Mouse (Mus musculus) intestine, embryonic 14.5 days (tissue): ENCODE data around the gene Stk19. TPM values are rescaled to one million over a fixed set of nuclear protein-coding genes. Genes with fewer than 3 reads are reported as not detected.

Experiments used
- ATAC-seq: fragments of 200-750 bp; cut with Nextera tagmentation; replicated peaks from 2 replicates; pipeline ENCODE4 v1.8.0; 2017; ENCODE audit warnings: low read depth, moderate number of reproducible peaks, moderate TSS enrichment, moderate library complexity; ENCODE audit not compliant: low FRiP score, low TSS enrichment
- DNase-seq: peaks from one replicate; pipeline ENCODE4 v3.0.0-alpha.2; 2018; ENCODE audit warnings: low spot score
- H3K27ac ChIP-seq: fragments of 300-500 bp; sonication (generic); 2 replicates; pipeline ENCODE4 v1.5.1; 2014; ENCODE audit warnings: low read depth, mild to moderate bottlenecking, control low read depth
- H3K27me3 ChIP-seq: fragments of 300-500 bp; sonication (generic); replicated peaks from 2 replicates; pipeline ENCODE4 v1.6.1; 2014; ENCODE audit warnings: low read length, control low read depth; ENCODE audit not compliant: control insufficient read depth, insufficient read depth
- H3K36me3 ChIP-seq: fragments of 300-500 bp; sonication (generic); 2 replicates; pipeline ENCODE4 v1.6.1; 2014; ENCODE audit warnings: low read length, control low read depth; ENCODE audit not compliant: control insufficient read depth, insufficient read depth
- H3K4me1 ChIP-seq: fragments of 300-500 bp; sonication (generic); replicated peaks from 2 replicates; pipeline ENCODE4 v1.6.1; 2014; ENCODE audit warnings: low read length, control low read depth, mixed read lengths; ENCODE audit not compliant: control insufficient read depth, insufficient read depth
- H3K4me2 ChIP-seq: fragments of 300-500 bp; sonication (generic); 2 replicates; pipeline ENCODE4 v1.6.1; 2014; ENCODE audit warnings: low read length
- H3K4me3 ChIP-seq: fragments of 300-500 bp; sonication (generic); 2 replicates; pipeline ENCODE4 v1.5.1; 2014; ENCODE audit warnings: low read depth, low read length, control low read depth, mixed read lengths
- H3K9ac ChIP-seq: fragments of 300-500 bp; sonication (generic); 2 replicates; pipeline ENCODE4 v1.6.1; 2014; ENCODE audit warnings: mild to moderate bottlenecking, low read length
- H3K9me3 ChIP-seq: fragments of 300-500 bp; sonication (generic); 2 replicates; pipeline ENCODE4 v1.6.1; 2016; ENCODE audit warnings: low read length, control low read depth; ENCODE audit not compliant: control insufficient read depth
- WGBS: fragments of 180-500 bp; shearing (Covaris S2); extraction: QIAGEN DNeasy Blood & Tissue Kit; methylation state at CpG from one replicate; pipeline ENCODE4 v1.1.7; 2014; 5-methylcytosine and 5-hydroxymethylcytosine counted together
- polyA plus RNA-seq: library from polyadenylated mRNA; unstranded; fragments of >200 nt; fragmentation: Nextera tagmentation; extraction: Ambion mirVana; gene quantifications from 2 replicates; pipeline ENCODE4 v1.2.1, GENCODE M21; 2014

Gene Stk19
- polyA plus RNA-seq, 1 experiment from 2014 or later = 25.8 TPM

GRCm38 (mm10) chr17:34865981-34866380 lies 29.2 kb upstream of the Stk19 start:
- Histone ChIP-seq H3K4me3 (no peak overlapping the region), H3K36me3 (no peaks in the 10 kb centered on the region), H3K27me3 (no peaks in the 10 kb centered on the region), H3K4me2 (no peak overlapping the region), H3K27ac (no peak overlapping the region), H3K9me3 (no peaks in the 10 kb centered on the region), H3K4me1 (peaks cover 5% of the 10 kb centered on the region; the same call in 1 of the 2 replicates), H3K9ac (no peak overlapping the region)
- DNase-seq = no peak
- ATAC-seq = no peak
- 55% methylated on average over 7 of the region's 7 CpGs for WGBS

- no peaks in the 10 kb centered on the region for H3K27me3 ChIP-seq
- peaks cover 5% of the 10 kb centered on the region; the same call in 1 of the 2 replicates for H3K4me1 ChIP-seq
- 45% methylated on average over 8 of the region's 8 CpGs for WGBS
- H3K4me2 ChIP-seq = peak within 1 kb of the TSS; percentile 32
- DNase-seq = no peak
- H3K9ac ChIP-seq = no peak within 1 kb of the TSS
- ATAC-seq = peak; percentile 29
- peak within 1 kb of the TSS; percentile 47; the same call in 1 of the 2 replicates for H3K27ac ChIP-seq
- H3K4me3 ChIP-seq = no peak within 1 kb of the TSS
- no peaks in the 10 kb centered on the region for H3K9me3 ChIP-seq
- 0 out of 2 replicates have a peak, but pooled peaks cover 6% of the 10 kb centered on the region for H3K36me3 ChIP-seq
Observed at GRCm38 (mm10) chr17:34862416-34863081, 25.8 kb upstream of the Stk19 start, which contains the start of gene Cfb. Gene Cfb, minus strand, starts transcription at chr17:34862518.

- peaks cover 5% of the 10 kb centered on the region; the same call in 1 of the 2 replicates for H3K4me1 ChIP-seq
- WGBS = 58% methylated on average over 13 of the region's 13 CpGs
- DNase-seq (peak; percentile 63), ATAC-seq (peak; percentile 50)
- no peak overlapping the region for H3K4me3 ChIP-seq
- H3K27me3 ChIP-seq = no peaks in the 10 kb centered on the region
- H3K27ac ChIP-seq = peak overlapping the region; percentile 47; the same call in 1 of the 2 replicates
- H3K9me3 ChIP-seq = no peaks in the 10 kb centered on the region
- H3K36me3 ChIP-seq = peaks cover 13% of the 10 kb centered on the region; the same call in 1 of the 2 replicates
- H3K9ac ChIP-seq = no peak overlapping the region
- H3K4me2 ChIP-seq = peak overlapping the region; percentile 32
Observed at GRCm38 (mm10) chr17:34861704-34862415, 25.1 kb upstream of the Stk19 start.

DNA sequence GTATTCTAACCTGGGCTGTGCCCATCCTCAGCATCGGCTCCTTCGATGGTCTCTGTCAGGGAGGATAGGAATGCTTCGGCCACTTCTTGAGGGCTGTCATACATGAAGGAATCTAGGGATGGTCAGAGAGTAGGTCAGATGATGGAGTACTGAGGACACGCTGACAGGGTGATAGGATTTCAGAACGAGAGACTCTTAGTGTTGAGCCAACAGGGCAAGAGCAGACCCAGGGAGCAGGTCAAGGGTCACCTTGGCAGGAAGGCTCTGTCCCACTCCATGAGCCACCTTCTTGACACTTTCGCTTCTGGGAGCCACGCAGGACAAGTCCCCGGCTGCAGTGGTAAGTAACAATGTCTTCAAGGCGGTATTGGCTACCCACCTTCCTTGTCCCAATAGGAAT lies 23.8 kb upstream of the Stk19 start:
- ATAC-seq (no peak), DNase-seq (no peak)
- no peak overlapping the region for H3K4me3 ChIP-seq
- WGBS = 84% methylated on average over 9 of the region's 9 CpGs
- H3K27me3 ChIP-seq = no peaks in the 10 kb centered on the region
- H3K9ac ChIP-seq = no peak overlapping the region
- no peak overlapping the region for H3K27ac ChIP-seq
- peaks cover 26% of the 10 kb centered on the region for H3K36me3 ChIP-seq
- no peak overlapping the region for H3K4me2 ChIP-seq
- H3K9me3 ChIP-seq = no peaks in the 10 kb centered on the region
- peaks cover 5% of the 10 kb centered on the region; the same call in 1 of the 2 replicates for H3K4me1 ChIP-seq

DNA sequence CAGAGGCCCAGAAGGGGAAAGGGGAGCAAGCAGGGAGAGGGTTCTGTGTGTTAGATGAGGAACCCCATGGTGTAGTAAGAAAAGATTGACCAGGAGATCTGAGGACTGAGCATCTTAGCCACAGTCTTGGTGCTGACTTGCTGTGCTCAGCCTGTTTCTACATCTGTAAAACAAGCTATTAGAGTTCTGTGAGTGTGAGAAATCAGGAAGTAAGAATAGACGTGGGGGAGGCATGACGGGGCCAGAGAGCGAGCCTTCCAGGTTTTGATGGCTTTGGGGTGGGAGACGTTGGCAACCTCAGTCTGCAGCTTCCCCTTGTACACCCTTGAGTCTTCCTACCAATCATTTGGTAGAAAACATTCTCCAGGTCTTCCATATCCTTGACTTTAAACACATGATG lies 21.9 kb upstream of the Stk19 start:
- Histone ChIP-seq H3K4me3 (no peak overlapping the region), H3K27me3 (no peaks in the 10 kb centered on the region), H3K4me2 (no peak overlapping the region), H3K4me1 (peaks cover 5% of the 10 kb centered on the region; the same call in 1 of the 2 replicates), H3K9ac (no peak overlapping the region), H3K27ac (no peak overlapping the region), H3K9me3 (no peaks in the 10 kb centered on the region), H3K36me3 (peaks cover 44% of the 10 kb centered on the region)
- DNase-seq = no peak
- 81% methylated on average over 4 of the region's 4 CpGs for WGBS
- no peak for ATAC-seq

DNA sequence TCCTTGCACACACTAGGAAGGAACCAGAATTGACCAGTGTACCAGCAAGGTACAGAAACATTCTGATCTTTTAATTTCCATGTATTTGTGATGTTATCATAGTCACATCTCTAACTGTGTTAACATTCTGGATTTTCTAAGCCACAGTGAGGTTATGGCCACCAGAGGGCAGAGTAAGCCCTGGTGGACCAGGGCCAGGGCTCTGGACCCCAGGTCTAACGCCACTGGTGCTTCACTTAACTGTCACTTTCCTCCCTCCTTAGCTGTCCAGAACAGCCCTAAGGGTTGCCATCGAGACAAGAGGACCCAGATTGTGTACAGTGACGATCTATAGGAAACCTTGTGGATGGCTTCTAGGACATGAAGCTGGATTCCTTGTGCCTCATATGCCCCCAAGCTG lies 19.1 kb upstream of the Stk19 start:
- peaks cover 63% of the 10 kb centered on the region for H3K36me3 ChIP-seq
- WGBS = 37% methylated on average over 3 of the region's 3 CpGs

DNA sequence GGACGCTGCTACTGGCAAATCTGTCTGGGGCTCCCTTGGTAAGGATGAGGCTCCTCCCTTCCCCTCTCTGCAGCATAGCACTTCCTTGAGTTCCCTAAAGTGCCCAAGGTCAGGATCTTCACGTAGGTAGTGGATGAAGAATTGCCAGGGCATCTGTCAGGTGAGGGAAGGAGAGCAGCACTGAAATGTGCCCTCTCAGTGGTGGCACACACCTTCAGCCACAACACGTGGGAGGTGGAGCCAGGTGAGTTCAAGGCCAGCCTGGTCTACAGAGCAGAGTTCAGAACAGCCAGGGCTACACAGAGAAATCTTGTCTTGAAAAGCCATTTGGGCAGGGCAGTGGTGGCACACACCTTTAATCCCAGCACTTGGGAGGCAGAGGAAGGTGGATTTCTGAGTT lies 18.0 kb upstream of the Stk19 start:
- 74% methylated on average over 3 of the region's 3 CpGs for WGBS
- H3K36me3 ChIP-seq = peaks cover 63% of the 10 kb centered on the region
- no peak overlapping the region for H3K9ac ChIP-seq
- no peaks in the 10 kb centered on the region for H3K27me3 ChIP-seq
- no peaks in the 10 kb centered on the region for H3K9me3 ChIP-seq
- DNase-seq (no peak), ATAC-seq (no peak)
- H3K4me1 ChIP-seq = peaks cover 8% of the 10 kb centered on the region
- H3K4me3 ChIP-seq = no peak overlapping the region
- no peak overlapping the region for H3K4me2 ChIP-seq
- no peak overlapping the region for H3K27ac ChIP-seq

More for the DNA sequence above, 19.1 kb upstream of the Stk19 start:
- no peak overlapping the region for H3K4me2 ChIP-seq
- peaks cover 7% of the 10 kb centered on the region for H3K4me1 ChIP-seq
- no peak overlapping the region for H3K9ac ChIP-seq
- H3K4me3 ChIP-seq = no peak overlapping the region
- ATAC-seq = peak; percentile 29; the same call in 1 of the 2 replicates
- H3K27ac ChIP-seq = no peak overlapping the region
- H3K27me3 ChIP-seq = no peaks in the 10 kb centered on the region
- DNase-seq = peak; percentile 75
- no peaks in the 10 kb centered on the region for H3K9me3 ChIP-seq

GRCm38 (mm10) chr17:34853511-34853910 lies 16.8 kb upstream of the Stk19 start:
- H3K9ac ChIP-seq = no peak overlapping the region
- no peaks in the 10 kb centered on the region for H3K9me3 ChIP-seq
- H3K27ac ChIP-seq = no peak overlapping the region
- H3K4me3 ChIP-seq = no peak overlapping the region
- H3K27me3 ChIP-seq = no peaks in the 10 kb centered on the region
- ATAC-seq = no peak
- no peak for DNase-seq
- H3K36me3 ChIP-seq = peaks cover 58% of the 10 kb centered on the region
- WGBS = 79% methylated on average over 8 of the region's 8 CpGs
- H3K4me1 ChIP-seq = peaks cover 10% of the 10 kb centered on the region
- H3K4me2 ChIP-seq = no peak overlapping the region
